Mouse (Mus musculus) hematopoietic multipotent progenitor cell, adult 10-12 weeks (in vitro differentiated cells): ENCODE results near the gene Mtln. TPM values are rescaled to one million over a fixed set of nuclear protein-coding genes. Genes with fewer than 3 reads are reported as not detected.

Source experiments
- polyA plus RNA-seq: library from polyadenylated mRNA; stranded (reverse); fragments of >175 nt; gene quantifications from 2 replicates; pipeline ENCODE4 v1.2.3, GENCODE M21; 2012; ENCODE audit warnings: low replicate concordance

Mtln gene
- 66.1 and 67.2 TPM in 2 replicates for polyA plus RNA-seq

DNA sequence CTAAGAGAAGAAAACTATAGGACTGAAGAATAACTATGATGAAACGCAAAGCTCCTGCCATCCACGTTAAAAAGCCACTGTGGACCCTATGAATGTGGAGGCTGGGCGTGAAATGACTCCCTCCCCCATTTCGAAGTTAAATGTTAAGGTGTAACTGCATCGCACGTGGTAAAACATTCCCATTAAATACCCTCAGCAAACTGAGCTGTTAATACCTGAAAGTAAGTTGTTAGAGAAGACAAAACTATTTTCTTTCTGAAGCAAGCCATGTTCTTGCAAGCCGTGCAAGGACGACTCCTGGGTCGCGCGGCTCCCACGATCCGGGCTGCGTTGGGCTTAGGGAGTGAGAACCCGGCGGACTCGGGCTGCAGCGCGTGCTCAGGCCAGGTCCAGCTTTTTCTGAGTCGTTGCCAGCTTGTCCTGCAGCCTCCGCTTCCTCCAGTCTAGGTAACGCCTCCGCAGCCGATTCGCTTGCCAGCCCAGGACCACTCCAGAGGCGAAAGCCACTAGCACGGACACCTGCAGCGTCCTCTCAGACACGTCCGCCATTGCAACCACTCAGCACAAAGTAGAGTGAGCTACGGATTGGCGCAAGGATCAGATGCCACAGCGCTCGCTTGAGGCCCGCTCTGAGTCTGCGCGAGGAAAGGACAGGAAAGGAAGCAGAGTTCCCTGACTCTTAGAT, at the start of gene Mtln:
Gene Mtln, minus strand, starts transcription at position 570 of the 685 bp plus-strand sequence.

GRCm38 (mm10) chr2:127838576-127838975, 46.3 kb upstream of the Mtln start, which contains the start of gene Acoxl:
Gene Acoxl (plus strand): TSS chr2:127838876.

DNA sequence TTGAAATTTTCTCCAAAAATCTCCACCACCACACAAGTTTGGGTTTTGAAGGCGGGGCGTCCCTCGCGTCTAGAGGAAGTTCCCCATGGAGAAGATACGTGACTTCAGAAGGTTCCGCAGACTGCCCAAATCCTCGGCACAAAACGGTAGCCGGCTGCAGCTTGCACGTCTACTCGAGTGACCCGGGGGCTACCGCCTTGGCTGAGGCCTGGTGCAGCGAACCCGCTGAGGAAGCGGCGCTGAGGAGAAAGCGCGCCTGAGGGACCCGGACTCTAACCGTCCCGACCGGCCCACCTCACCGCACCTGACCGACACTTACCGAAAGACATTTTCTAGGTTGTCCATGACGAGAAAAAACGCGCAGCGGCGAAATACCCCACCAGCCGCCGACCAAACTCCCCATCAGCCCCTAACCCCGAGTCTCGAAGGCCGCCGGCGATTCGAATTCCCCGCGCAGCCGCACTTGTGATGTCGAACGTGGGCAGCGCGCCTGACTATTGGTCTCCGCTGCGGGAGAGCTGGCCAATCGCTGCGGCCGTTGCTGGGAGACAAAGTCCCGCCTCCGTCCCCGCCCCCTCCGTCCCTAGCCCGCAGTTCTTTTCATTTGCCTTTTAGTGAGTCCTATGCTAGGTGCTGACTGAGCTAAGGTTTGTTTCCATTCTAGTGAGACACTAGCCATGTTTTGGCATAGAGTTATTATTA, 39.3 kb upstream of the Mtln start, which contains the start of gene Bub1:
Gene Bub1, minus strand, starts transcription at position 465 of the 702 bp plus-strand sequence.

GRCm38 (mm10) chr2:127788440-127789116, 3.7 kb downstream of the Mtln start, which contains the start of gene Nphp1:
Gene Nphp1 (minus strand): TSS chr2:127788897.

Other genes with a start within 250 kb of the Mtln start
- 0.35 and 0.43 TPM in 2 replicates for gene Zfp661, start 205.4 kb downstream of the Mtln start, polyA plus RNA-seq
- gene Mrps5, start 205.3 kb downstream of the Mtln start, polyA plus RNA-seq = 58.9 and 78.2 TPM in 2 replicates
- 0.13 TPM in 1 of 2 replicates, not detected in the other for gene Mal, start 135.8 kb downstream of the Mtln start, polyA plus RNA-seq
- gene Mall, start 62.6 kb downstream of the Mtln start, polyA plus RNA-seq = 0.07 TPM in 1 of 2 replicates, not detected in the other
- 0.26 and 0.51 TPM in 2 replicates for gene Nphp1, start 3.6 kb downstream of the Mtln start, polyA plus RNA-seq
- 0.92 and 2.5 TPM in 2 replicates for gene Bub1, start 39.4 kb upstream of the Mtln start, polyA plus RNA-seq
- not detected in 2 replicates for gene Acoxl, start 46.4 kb upstream of the Mtln start, polyA plus RNA-seq